Mouse (Mus musculus): Measurements from ENCODE around the gene Nudt1. TPM values are rescaled to one million over a fixed set of nuclear protein-coding genes. Genes with fewer than 3 reads are reported as not detected.

The Nudt1 gene
- total RNA-seq, 2 experiments from 2014 or later = 8.9 to 10.2 TPM

GRCm38 (mm10) chr5:140378121-140378853, 56.8 kb downstream of the Nudt1 start:
- intact Hi-C loops (cut with DNase I) = no loop called here
- DNase-seq = no peak

GRCm38 (mm10) chr5:140379299-140379698, 57.8 kb downstream of the Nudt1 start:
- no peak for DNase-seq
- intact Hi-C loops (cut with DNase I) = no loop called here

- intact Hi-C loops (cut with DNase I) = no loop called here
- no peak for DNase-seq
These were observed 59.7 kb downstream of the Nudt1 start for GRCm38 (mm10) chr5:140381156-140381555.

- DNase-seq = no peak
- intact Hi-C loops (cut with DNase I) = no loop called here
These were observed 61.2 kb downstream of the Nudt1 start for GRCm38 (mm10) chr5:140382688-140383087.

GRCm38 (mm10) chr5:140383559-140383958, 62.1 kb downstream of the Nudt1 start:
- intact Hi-C loops (cut with DNase I) = no loop called here
- no peak for DNase-seq

GRCm38 (mm10) chr5:140384462-140384861, 63.0 kb downstream of the Nudt1 start:
- no peak for DNase-seq
- intact Hi-C loops (cut with DNase I) = no loop called here

GRCm38 (mm10) chr5:140387236-140387635, 65.8 kb downstream of the Nudt1 start:
- DNase-seq = no peak
- intact Hi-C loops (cut with DNase I) = no loop called here

Other genes starting within 250 kb of the Nudt1 start
- gene Mad1l1, start 104 bp upstream of the Nudt1 start, total RNA-seq (2021) = 10 to 100 TPM in 1 of 2 experiments, 1 to 10 TPM in 1; 9.6 to 10.6 TPM
- gene Mrm2, start 10.2 kb downstream of the Nudt1 start, total RNA-seq (2021) = 10 to 100 TPM; 10.5 to 11.0 TPM
- gene Snx8, start 67.6 kb downstream of the Nudt1 start, total RNA-seq (2021) = 10 to 100 TPM; 14.0 to 19.6 TPM
- gene Eif3b, start 97.7 kb downstream of the Nudt1 start, total RNA-seq (2021) = 10 to 100 TPM; 89.8 to 97.7 TPM
- gene Gm4869, start 124.0 kb downstream of the Nudt1 start, total RNA-seq (2021) = not detected
- 1 to 10 TPM; 5.5 to 6.7 TPM for gene Chst12, start 183.9 kb downstream of the Nudt1 start, total RNA-seq (2021)
- gene Grifin, start 243.4 kb downstream of the Nudt1 start, total RNA-seq (2021) = not detected